Mouse (Mus musculus) spleen, adult 2 months (tissue): Measurements from ENCODE around the gene Pon2.

Experiments
- CTCF ChIP-seq: fragments of 200-500 bp; IDR thresholded peaks from 2 replicates; pipeline ENCODE4 v1.5.1; 2011; ENCODE audit warnings: mild to moderate bottlenecking, inconsistent platforms; ENCODE audit not compliant: insufficient read depth, insufficient read length, insufficient replicate concordance; ENCODE audit errors: extremely low read depth
- POLR2A ChIP-seq: fragments of 200-500 bp; IDR thresholded peaks from 2 replicates; pipeline ENCODE4 v1.6.1; 2011; ENCODE audit warnings: low read depth, low read length, inconsistent platforms

- no peak for TF ChIP-seq CTCF
- no peak for TF ChIP-seq POLR2A
Observed at GRCm38 (mm10) chr6:5305926-5306325, 7.7 kb upstream of the Pon2 start.
